Mouse (Mus musculus) CH12.LX (cell line): ENCODE measurements around the gene Gipr.

Experiments used
- CTCF ChIP-seq, 2 experiments: IDR thresholded peaks in 1 of 2; conservative IDR thresholded peaks in 1 of 2; 2 replicates each; pipeline ENCODE4 v1.5.1; 2011 to 2012; ENCODE audit warnings: low read depth in 2 of 2, low read length in 2 of 2, improper control_type of control experiment in 1 of 2, inconsistent platforms in 1 of 2, mild to moderate bottlenecking in 1 of 2, moderate library complexity in 1 of 2
- ELF1 ChIP-seq: IDR thresholded peaks from 2 replicates; pipeline ENCODE4 v1.6.1; 2014; ENCODE audit warnings: low read depth, mild to moderate bottlenecking, inconsistent platforms, low read length, improper control_type of control experiment
- EP300 ChIP-seq: IDR thresholded peaks from 2 replicates; pipeline ENCODE4 v1.6.1; 2011; ENCODE audit warnings: low read length, improper control_type of control experiment
- HCFC1 ChIP-seq: IDR thresholded peaks from 2 replicates; pipeline ENCODE4 v1.6.1; 2012; ENCODE audit warnings: low read depth, mild to moderate bottlenecking, inconsistent platforms, low read length, improper control_type of control experiment
- POLR2A ChIP-seq: IDR thresholded peaks from 2 replicates; pipeline ENCODE4 v1.6.1; 2011; ENCODE audit warnings: low read depth, mild to moderate bottlenecking, improper control_type of control experiment, low read length
- RAD21 ChIP-seq: IDR thresholded peaks from 2 replicates; pipeline ENCODE4 v1.6.1; 2011; ENCODE audit warnings: low read depth, mild to moderate bottlenecking, low read length, improper control_type of control experiment, moderate library complexity
- SIN3A ChIP-seq: IDR thresholded peaks from 2 replicates; pipeline ENCODE4 v1.6.1; 2012; ENCODE audit warnings: low read length, improper control_type of control experiment, inconsistent platforms
- SMC3 ChIP-seq: IDR thresholded peaks from 2 replicates; pipeline ENCODE4 v1.6.1; 2011; ENCODE audit warnings: low read depth, low read length, improper control_type of control experiment
- TBP ChIP-seq: conservative IDR thresholded peaks from 2 replicates; pipeline ENCODE4 v1.6.1; 2011; ENCODE audit warnings: low read depth, low read length, improper control_type of control experiment

GRCm38 (mm10) chr7:19214940-19215339 is 49.0 kb upstream of the Gipr start:
- TF ChIP-seq EP300 (no peak), SMC3 (no peak), POLR2A (no peak), ELF1 (no peak), TBP (no peak), SIN3A (no peak), RAD21 (no peak), CTCF (conservative IDR thresholded peaks at IDR 0.05 in 1 of 2, IDR thresholded peaks at IDR 0.05 in 1 of 2; ENCODE audit: low read depth in 2 of 2, low read length in 2 of 2) (no peak), HCFC1 (no peak)
